Mouse (Mus musculus) embryonic fibroblast, embryonic 13.5 days (primary cell): Measurements from ENCODE around the gene Ubash3b.

Source experiments
- CTCF ChIP-seq: IDR thresholded peaks from 2 replicates; pipeline ENCODE4 v1.5.1; 2011; ENCODE audit warnings: mild to moderate bottlenecking, control low read depth, low read length, moderate library complexity, borderline replicate concordance; ENCODE audit not compliant: insufficient read depth
- POLR2A ChIP-seq: IDR thresholded peaks from 2 replicates; pipeline ENCODE4 v1.6.1; 2011; ENCODE audit warnings: low read depth, mild to moderate bottlenecking, control low read depth, low read length, moderate library complexity

GRCm38 (mm10) chr9:41187939-41188338, 26.4 kb upstream of the Ubash3b start:
- no peak for TF ChIP-seq CTCF
- no peak for TF ChIP-seq POLR2A
